Mouse (Mus musculus): Measurements from ENCODE around the gene Tor2a. TPM values are rescaled to one million over a fixed set of nuclear protein-coding genes. Genes with fewer than 3 reads are reported as not detected.
A peak's percentile ranks its signal among the peaks of the same experiment; 100 is the strongest.

The Tor2a gene
- polyA plus RNA-seq, 1 experiment = 35.7 TPM

DNA sequence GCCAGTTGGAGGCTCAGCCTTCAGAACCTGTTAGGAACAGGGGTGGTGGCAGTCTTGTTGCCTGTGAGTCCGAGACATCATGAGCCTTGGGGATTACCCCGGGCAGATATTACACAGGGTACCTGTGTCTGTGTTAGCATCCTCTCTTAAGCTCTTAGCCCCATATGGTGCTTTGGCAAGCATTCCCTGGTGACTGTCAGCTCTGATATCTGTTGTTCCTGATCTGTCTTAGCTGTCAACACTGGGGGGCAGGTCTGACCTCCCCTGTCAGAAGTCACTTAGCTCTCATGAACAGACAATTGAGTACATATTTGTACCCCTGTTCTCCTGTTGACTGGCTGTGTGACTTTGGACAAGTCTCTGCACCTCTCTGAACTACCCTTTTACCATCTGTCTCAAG is 2.0 kb downstream of the Tor2a start:
- no peaks in the 10 kb centered on the region for H3K79me3 ChIP-seq (ENCODE audit: low read depth)
- H3K4me3 ChIP-seq (ENCODE audit: insufficient read depth, poor library complexity, severe bottlenecking) = no peak overlapping the region
- H3K36me3 ChIP-seq (ENCODE audit: control insufficient read depth, insufficient read depth) = peaks cover 10% of the 10 kb centered on the region
- H3K27me3 ChIP-seq (ENCODE audit: control insufficient read depth, insufficient read depth, insufficient read length) = no peaks in the 10 kb centered on the region
- H3ac ChIP-seq (ENCODE audit: control insufficient read depth, insufficient read length, low read depth) = no peak overlapping the region
- no peaks in the 10 kb centered on the region for H3K79me2 ChIP-seq (ENCODE audit: control insufficient read depth, insufficient read depth)
- TF ChIP-seq MYOD1 (IDR thresholded peaks at IDR 0.05; ENCODE audit: control insufficient read depth, insufficient read length, low read depth) (no peak), FOSL1 (IDR thresholded peaks at IDR 0.05; ENCODE audit: insufficient read depth, low read length, poor library complexity, severe bottlenecking) (no peak), MYOG (IDR thresholded peaks at IDR 0.05; ENCODE audit: control insufficient read depth, extremely low read depth, insufficient read length) (no peak), USF1 (IDR thresholded peaks at IDR 0.05; ENCODE audit: low read depth) (no peak), CEBPB (IDR thresholded peaks at IDR 0.05; ENCODE audit: low read depth) (no peak), CTCF (IDR thresholded peaks at IDR 0.05; ENCODE audit: control insufficient read depth, insufficient read depth, insufficient read length) (no peak)

DNA sequence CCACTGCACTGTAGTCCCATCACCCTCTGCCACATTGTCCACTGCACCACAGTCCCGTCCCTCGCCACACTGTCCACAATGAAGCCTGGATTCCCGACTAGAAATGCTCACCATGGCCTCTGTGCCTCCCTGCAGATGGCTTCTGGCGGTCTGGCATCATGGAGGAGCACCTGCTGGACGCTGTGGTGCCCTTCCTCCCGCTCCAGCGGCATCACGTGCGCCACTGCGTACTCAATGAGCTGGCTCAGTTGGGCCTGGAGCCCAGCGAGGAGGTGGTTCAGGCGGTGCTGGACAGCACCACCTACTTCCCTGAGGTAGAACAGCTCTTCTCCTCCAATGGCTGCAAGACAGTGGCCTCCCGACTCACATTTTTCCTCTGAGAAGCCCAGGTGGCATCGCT is 4.3 kb downstream of the Tor2a start:
- Histone ChIP-seq H3ac (ENCODE audit: control insufficient read depth, insufficient read length, low read depth) (no peak overlapping the region), H3K79me3 (ENCODE audit: low read depth) (no peaks in the 10 kb centered on the region), H3K27me3 (ENCODE audit: control insufficient read depth, insufficient read depth, insufficient read length) (no peaks in the 10 kb centered on the region), H3K4me3 (ENCODE audit: insufficient read depth, poor library complexity, severe bottlenecking) (no peak overlapping the region), H3K36me3 (ENCODE audit: control insufficient read depth, insufficient read depth) (peaks cover 10% of the 10 kb centered on the region), H3K79me2 (ENCODE audit: control insufficient read depth, insufficient read depth) (no peaks in the 10 kb centered on the region)
- TF ChIP-seq MAX (IDR thresholded peaks at IDR 0.05) = no peak
- no peak for TF ChIP-seq USF1 (IDR thresholded peaks at IDR 0.05; ENCODE audit: low read depth)
- no peak for TF ChIP-seq MYOD1 (IDR thresholded peaks at IDR 0.05; ENCODE audit: control insufficient read depth, insufficient read length, low read depth)
- TF ChIP-seq CEBPB (IDR thresholded peaks at IDR 0.05; ENCODE audit: low read depth) = no peak
- TF ChIP-seq FOSL1 (IDR thresholded peaks at IDR 0.05; ENCODE audit: insufficient read depth, low read length, poor library complexity, severe bottlenecking) = no peak
- TF ChIP-seq MYOG (IDR thresholded peaks at IDR 0.05; ENCODE audit: control insufficient read depth, extremely low read depth, insufficient read length) = no peak
- TF ChIP-seq CTCF (IDR thresholded peaks at IDR 0.05; ENCODE audit: control insufficient read depth, insufficient read depth, insufficient read length) = no peak

DNA sequence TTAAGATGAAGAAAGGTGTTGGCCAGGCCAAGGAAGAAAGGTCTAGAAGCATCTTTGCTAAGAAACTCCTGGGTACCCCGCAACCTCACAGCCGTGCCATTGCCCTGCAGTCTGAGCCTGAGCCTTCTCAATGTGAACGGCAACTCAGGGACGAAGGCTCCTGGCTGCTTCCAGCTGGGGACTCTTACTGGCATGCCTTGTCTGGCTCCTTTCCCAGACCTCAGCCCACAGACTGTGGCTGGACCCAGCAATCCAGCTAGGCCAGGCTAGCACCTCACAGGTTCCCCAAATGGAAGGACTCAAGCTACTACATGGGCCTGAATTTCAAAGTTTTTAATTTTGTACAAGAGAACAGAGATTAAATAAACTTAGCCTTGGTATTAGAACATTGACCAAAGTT is 4.8 kb downstream of the Tor2a start:
- Histone ChIP-seq H3K79me2 (ENCODE audit: control insufficient read depth, insufficient read depth) (no peaks in the 10 kb centered on the region), H3K79me3 (ENCODE audit: low read depth) (no peaks in the 10 kb centered on the region), H3K4me3 (ENCODE audit: insufficient read depth, poor library complexity, severe bottlenecking) (no peak overlapping the region), H3K36me3 (ENCODE audit: control insufficient read depth, insufficient read depth) (peaks cover 10% of the 10 kb centered on the region), H3K27me3 (ENCODE audit: control insufficient read depth, insufficient read depth, insufficient read length) (no peaks in the 10 kb centered on the region), H3ac (ENCODE audit: control insufficient read depth, insufficient read length, low read depth) (no peak overlapping the region)
- TF ChIP-seq CTCF (IDR thresholded peaks at IDR 0.05; ENCODE audit: control insufficient read depth, insufficient read depth, insufficient read length) = no peak
- no peak for TF ChIP-seq MYOD1 (IDR thresholded peaks at IDR 0.05; ENCODE audit: control insufficient read depth, insufficient read length, low read depth)
- TF ChIP-seq CEBPB (IDR thresholded peaks at IDR 0.05; ENCODE audit: low read depth) = no peak
- TF ChIP-seq FOSL1 (IDR thresholded peaks at IDR 0.05; ENCODE audit: insufficient read depth, low read length, poor library complexity, severe bottlenecking) = no peak
- no peak for TF ChIP-seq MAX (IDR thresholded peaks at IDR 0.05)
- no peak for TF ChIP-seq USF1 (IDR thresholded peaks at IDR 0.05; ENCODE audit: low read depth)
- no peak for TF ChIP-seq MYOG (IDR thresholded peaks at IDR 0.05; ENCODE audit: control insufficient read depth, extremely low read depth, insufficient read length)

DNA sequence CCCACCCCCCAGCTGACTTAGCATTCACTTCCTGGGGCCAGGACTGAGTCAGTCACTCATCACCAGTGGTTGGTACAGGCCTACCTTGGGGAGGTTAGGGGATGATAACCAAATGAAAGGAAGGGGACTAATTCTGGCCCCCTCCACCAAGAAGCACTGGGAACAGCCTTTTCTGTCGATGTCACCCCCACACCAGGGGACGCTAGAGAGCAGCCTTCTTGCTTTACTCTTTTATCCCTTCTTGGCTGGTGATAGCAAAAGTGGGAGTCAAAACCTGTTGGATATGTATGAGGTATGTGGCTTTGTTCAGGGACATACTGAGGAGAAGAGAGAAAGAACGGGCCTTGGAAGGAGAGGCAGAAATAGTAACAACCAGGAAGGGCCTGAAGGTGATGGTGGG is 6.3 kb downstream of the Tor2a start:
- H3K36me3 ChIP-seq (ENCODE audit: control insufficient read depth, insufficient read depth) = peaks cover 10% of the 10 kb centered on the region
- no peak overlapping the region for H3ac ChIP-seq (ENCODE audit: control insufficient read depth, insufficient read length, low read depth)
- H3K4me3 ChIP-seq (ENCODE audit: insufficient read depth, poor library complexity, severe bottlenecking) = no peak overlapping the region
- no peaks in the 10 kb centered on the region for H3K27me3 ChIP-seq (ENCODE audit: control insufficient read depth, insufficient read depth, insufficient read length)
- H3K79me2 ChIP-seq (ENCODE audit: control insufficient read depth, insufficient read depth) = no peaks in the 10 kb centered on the region
- peak; percentile 22 for TF ChIP-seq CTCF (IDR thresholded peaks at IDR 0.05; ENCODE audit: control insufficient read depth, insufficient read depth, insufficient read length)
- no peak for TF ChIP-seq CEBPB (IDR thresholded peaks at IDR 0.05; ENCODE audit: low read depth)
- no peaks in the 10 kb centered on the region for H3K79me3 ChIP-seq (ENCODE audit: low read depth)

DNA sequence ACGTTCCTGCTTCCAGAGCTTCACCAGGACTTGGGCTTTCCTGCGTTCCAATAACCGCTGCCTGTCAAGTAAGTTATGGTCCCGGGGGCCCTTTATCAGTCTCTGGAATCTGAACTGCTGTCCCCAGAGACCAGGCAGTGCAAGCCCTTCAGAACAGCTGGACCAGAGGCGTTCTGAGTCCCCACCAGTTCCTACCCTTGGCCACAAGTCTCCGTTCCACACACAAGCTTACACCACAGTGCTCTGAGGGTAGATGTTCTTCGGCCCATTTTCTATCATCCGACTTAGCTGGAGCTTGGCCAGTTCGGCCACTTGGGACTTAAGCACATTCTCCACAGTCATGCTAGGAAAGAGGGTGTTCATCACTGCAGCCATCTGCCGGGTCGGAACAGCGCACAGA is 10.2 kb downstream of the Tor2a start:
- Histone ChIP-seq H3K4me3 (ENCODE audit: insufficient read depth, poor library complexity, severe bottlenecking) (no peak overlapping the region), H3ac (ENCODE audit: control insufficient read depth, insufficient read length, low read depth) (no peak overlapping the region), H3K36me3 (ENCODE audit: control insufficient read depth, insufficient read depth) (no peaks in the 10 kb centered on the region), H3K79me3 (ENCODE audit: low read depth) (no peaks in the 10 kb centered on the region), H3K79me2 (ENCODE audit: control insufficient read depth, insufficient read depth) (no peaks in the 10 kb centered on the region), H3K27me3 (ENCODE audit: control insufficient read depth, insufficient read depth, insufficient read length) (no peaks in the 10 kb centered on the region)
- no peak for TF ChIP-seq CTCF (IDR thresholded peaks at IDR 0.05; ENCODE audit: control insufficient read depth, insufficient read depth, insufficient read length)
- no peak for TF ChIP-seq FOSL1 (IDR thresholded peaks at IDR 0.05; ENCODE audit: insufficient read depth, low read length, poor library complexity, severe bottlenecking)
- TF ChIP-seq MAX (IDR thresholded peaks at IDR 0.05) = no peak
- no peak for TF ChIP-seq CEBPB (IDR thresholded peaks at IDR 0.05; ENCODE audit: low read depth)
- TF ChIP-seq MYOG (IDR thresholded peaks at IDR 0.05; ENCODE audit: control insufficient read depth, extremely low read depth, insufficient read length) = no peak
- TF ChIP-seq USF1 (IDR thresholded peaks at IDR 0.05; ENCODE audit: low read depth) = no peak
- TF ChIP-seq MYOD1 (IDR thresholded peaks at IDR 0.05; ENCODE audit: control insufficient read depth, insufficient read length, low read depth) = no peak

DNA sequence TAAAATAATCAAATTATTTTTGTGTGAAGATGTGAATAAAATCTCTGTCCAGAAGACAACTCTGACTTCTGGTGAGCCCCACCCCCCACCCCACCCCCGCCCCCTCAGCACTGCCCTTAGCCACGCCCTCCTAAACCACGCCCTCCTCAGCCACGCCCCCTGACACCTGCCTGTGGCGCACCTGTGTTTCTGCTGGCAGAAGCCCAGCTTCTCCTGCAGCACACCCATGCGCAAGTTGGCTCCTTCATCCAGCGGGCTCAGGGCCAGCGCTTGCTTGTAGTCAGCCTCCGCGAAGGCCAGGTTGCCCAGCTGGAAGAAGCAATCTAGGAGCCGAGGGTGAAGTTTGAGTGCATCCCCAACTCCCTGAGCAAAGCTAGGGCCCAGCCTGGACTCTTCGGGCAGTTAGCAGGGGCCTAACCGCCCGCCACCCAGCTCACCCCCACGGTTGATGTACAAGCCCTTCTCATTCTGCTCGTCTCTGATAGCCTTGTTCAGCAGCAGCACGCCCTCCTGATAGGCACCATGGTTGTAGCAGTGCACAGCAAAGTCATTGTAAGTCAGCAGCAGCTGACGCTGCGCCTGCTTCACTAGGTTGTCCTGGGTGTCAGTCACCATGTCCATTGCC is 11.7 kb downstream of the Tor2a start:
- Histone ChIP-seq H3ac (ENCODE audit: control insufficient read depth, insufficient read length, low read depth) (no peak overlapping the region), H3K27me3 (ENCODE audit: control insufficient read depth, insufficient read depth, insufficient read length) (no peaks in the 10 kb centered on the region), H3K4me3 (ENCODE audit: insufficient read depth, poor library complexity, severe bottlenecking) (no peak overlapping the region), H3K36me3 (ENCODE audit: control insufficient read depth, insufficient read depth) (no peaks in the 10 kb centered on the region), H3K79me3 (ENCODE audit: low read depth) (no peaks in the 10 kb centered on the region), H3K79me2 (ENCODE audit: control insufficient read depth, insufficient read depth) (no peaks in the 10 kb centered on the region)
- TF ChIP-seq USF1 (IDR thresholded peaks at IDR 0.05; ENCODE audit: low read depth) (no peak), MAX (IDR thresholded peaks at IDR 0.05) (no peak), CEBPB (IDR thresholded peaks at IDR 0.05; ENCODE audit: low read depth) (no peak), CTCF (IDR thresholded peaks at IDR 0.05; ENCODE audit: control insufficient read depth, insufficient read depth, insufficient read length) (no peak)
